Mouse (Mus musculus): Measurements from ENCODE around the gene Ice1. TPM values are rescaled to one million over a fixed set of nuclear protein-coding genes. Genes with fewer than 3 reads are reported as not detected.

The Ice1 gene
- 35.9 TPM for polyA plus RNA-seq (2017; shearing (Covaris generic))

DNA sequence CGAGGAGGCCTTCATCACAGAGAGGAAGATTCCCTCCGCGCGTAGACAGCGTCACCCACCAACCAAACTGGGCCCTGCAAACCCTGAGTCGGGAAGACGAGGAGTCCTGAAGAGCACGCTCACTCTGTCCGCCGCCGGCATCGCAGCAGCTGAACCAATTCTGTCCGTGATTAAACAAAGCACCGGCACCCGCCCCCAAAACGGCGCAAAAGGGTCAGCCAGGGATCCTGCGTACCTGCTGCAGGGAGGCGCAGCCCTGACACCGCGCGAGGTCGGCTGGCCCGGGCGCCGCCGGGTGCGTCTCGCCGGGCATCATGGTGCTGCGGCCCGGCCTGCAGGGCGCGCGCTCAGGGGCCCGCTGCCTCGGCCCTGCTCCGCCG lies at the start of gene Ice1:
Gene Ice1, minus strand, starts transcription at position 353 of the 380 bp plus-strand sequence.

Other genes with a start within 250 kb of the Ice1 start
- not detected for gene Adamts16, start 204.2 kb upstream of the Ice1 start, polyA plus RNA-seq (2017; shearing (Covaris generic))